Mouse (Mus musculus): Measurements from ENCODE around the gene Igsf21. TPM values are rescaled to one million over a fixed set of nuclear protein-coding genes. Genes with fewer than 3 reads are reported as not detected.

Igsf21 gene
- polyA plus RNA-seq, 1 experiment from 2014 or later = 12.7 TPM

DNA sequence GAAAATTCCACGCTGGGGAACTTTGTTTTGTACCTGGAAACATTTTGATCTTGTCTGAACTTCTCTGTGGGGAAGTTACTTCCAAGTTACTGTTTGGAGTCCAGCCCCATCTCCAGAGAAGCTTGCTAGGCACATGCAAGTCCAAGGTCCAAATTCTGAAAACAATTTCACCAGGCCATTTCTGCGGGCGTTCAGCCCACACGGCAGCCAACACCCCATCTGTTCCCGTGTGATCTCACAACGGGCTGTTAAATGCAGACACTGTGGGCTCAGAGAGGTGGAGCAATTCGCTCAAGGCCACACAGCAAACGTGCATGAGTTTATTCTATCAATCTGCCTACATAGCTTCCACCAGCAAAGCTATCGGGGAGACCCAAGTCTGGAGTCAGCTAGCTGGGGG lies 21.4 kb downstream of the Igsf21 start:
- Histone ChIP-seq H3K9ac (ENCODE audit: low read length) (no peak overlapping the region), H3K27me3 (ENCODE audit: control insufficient read depth, insufficient read depth, low read length) (no peaks in the 10 kb centered on the region), H3K4me1 (replicated peaks; ENCODE audit: control insufficient read depth, insufficient read depth, low read length) (peaks cover 4% of the 10 kb centered on the region; the same call in 1 of the 2 replicates), H3K27ac (ENCODE audit: low read depth, low read length) (no peak overlapping the region), H3K36me3 (ENCODE audit: control insufficient read depth, insufficient read depth, low read length) (no peaks in the 10 kb centered on the region), H3K4me2 (ENCODE audit: low read depth, low read length, severe bottlenecking) (no peak overlapping the region), H3K9me3 (ENCODE audit: control insufficient read depth, low read length) (no peaks in the 10 kb centered on the region), H3K4me3 (ENCODE audit: low read depth, low read length) (no peak overlapping the region)
- ATAC-seq (replicated peaks; ENCODE audit: low FRiP score) (no peak), DNase-seq (ENCODE audit: low spot score) (no peak)
- 84% methylated on average over 9 of the region's 9 CpGs for WGBS

DNA sequence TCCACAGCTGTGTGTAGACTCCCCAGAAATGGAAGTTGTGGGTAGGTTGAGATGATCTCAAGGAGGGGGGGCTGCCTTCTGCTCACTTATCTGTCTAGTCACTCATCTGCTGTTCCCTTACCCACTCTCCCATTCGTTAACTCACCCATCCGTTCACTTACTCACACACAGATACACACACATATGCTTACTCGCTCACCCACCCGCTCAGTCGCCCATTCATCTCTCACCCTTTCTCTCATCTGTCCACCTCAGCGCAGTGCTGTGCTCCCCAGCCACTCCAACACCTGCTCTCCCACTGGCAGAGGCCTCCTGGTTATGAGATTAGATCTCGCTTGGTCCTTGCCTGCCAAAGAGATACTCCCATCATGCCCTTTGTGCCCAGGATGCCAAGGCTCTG lies 22.1 kb downstream of the Igsf21 start:
- no peak overlapping the region for H3K4me3 ChIP-seq (ENCODE audit: low read depth, low read length)
- no peaks in the 10 kb centered on the region for H3K9me3 ChIP-seq (ENCODE audit: control insufficient read depth, low read length)
- no peaks in the 10 kb centered on the region for H3K36me3 ChIP-seq (ENCODE audit: control insufficient read depth, insufficient read depth, low read length)
- H3K9ac ChIP-seq (ENCODE audit: low read length) = no peak overlapping the region
- H3K4me2 ChIP-seq (ENCODE audit: low read depth, low read length, severe bottlenecking) = no peak overlapping the region
- no peaks in the 10 kb centered on the region for H3K27me3 ChIP-seq (ENCODE audit: control insufficient read depth, insufficient read depth, low read length)
- WGBS = 84% methylated on average over 7 of the region's 7 CpGs
- DNase-seq (ENCODE audit: low spot score) = no peak
- ATAC-seq (replicated peaks; ENCODE audit: low FRiP score) = no peak
- H3K27ac ChIP-seq (ENCODE audit: low read depth, low read length) = no peak overlapping the region
- H3K4me1 ChIP-seq (replicated peaks; ENCODE audit: control insufficient read depth, insufficient read depth, low read length) = peaks cover 4% of the 10 kb centered on the region; the same call in 1 of the 2 replicates

DNA sequence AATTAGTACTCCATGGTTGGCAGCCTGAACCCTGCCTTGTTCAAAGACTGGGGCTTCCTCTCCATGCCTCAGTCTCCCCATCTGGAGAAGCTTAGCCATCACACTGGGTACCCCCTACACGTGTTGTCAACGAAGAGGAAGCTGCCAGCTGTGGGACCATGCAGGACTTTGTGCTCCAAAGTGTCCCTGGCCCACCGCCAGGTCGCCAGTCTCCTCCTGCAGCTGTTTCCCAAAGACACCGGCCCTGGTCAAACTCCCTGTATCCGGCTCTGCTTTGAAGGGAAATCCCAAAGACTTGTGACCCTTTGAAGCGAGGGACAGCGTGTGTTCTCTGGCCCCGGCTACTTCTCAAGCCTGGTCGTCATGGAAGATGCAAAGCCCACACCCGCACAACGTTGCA lies 23.5 kb downstream of the Igsf21 start:
- Histone ChIP-seq H3K4me1 (replicated peaks; ENCODE audit: control insufficient read depth, insufficient read depth, low read length) (peaks cover 7% of the 10 kb centered on the region; the same call in 1 of the 2 replicates), H3K27me3 (ENCODE audit: control insufficient read depth, insufficient read depth, low read length) (no peaks in the 10 kb centered on the region), H3K4me3 (ENCODE audit: low read depth, low read length) (no peak overlapping the region), H3K9ac (ENCODE audit: low read length) (no peak overlapping the region), H3K27ac (ENCODE audit: low read depth, low read length) (no peak overlapping the region), H3K9me3 (ENCODE audit: control insufficient read depth, low read length) (no peaks in the 10 kb centered on the region), H3K4me2 (ENCODE audit: low read depth, low read length, severe bottlenecking) (no peak overlapping the region), H3K36me3 (ENCODE audit: control insufficient read depth, insufficient read depth, low read length) (no peaks in the 10 kb centered on the region)
- DNase-seq (ENCODE audit: low spot score) = no peak
- no peak for ATAC-seq (replicated peaks; ENCODE audit: low FRiP score)
- WGBS = 75% methylated on average over 12 of the region's 12 CpGs

DNA sequence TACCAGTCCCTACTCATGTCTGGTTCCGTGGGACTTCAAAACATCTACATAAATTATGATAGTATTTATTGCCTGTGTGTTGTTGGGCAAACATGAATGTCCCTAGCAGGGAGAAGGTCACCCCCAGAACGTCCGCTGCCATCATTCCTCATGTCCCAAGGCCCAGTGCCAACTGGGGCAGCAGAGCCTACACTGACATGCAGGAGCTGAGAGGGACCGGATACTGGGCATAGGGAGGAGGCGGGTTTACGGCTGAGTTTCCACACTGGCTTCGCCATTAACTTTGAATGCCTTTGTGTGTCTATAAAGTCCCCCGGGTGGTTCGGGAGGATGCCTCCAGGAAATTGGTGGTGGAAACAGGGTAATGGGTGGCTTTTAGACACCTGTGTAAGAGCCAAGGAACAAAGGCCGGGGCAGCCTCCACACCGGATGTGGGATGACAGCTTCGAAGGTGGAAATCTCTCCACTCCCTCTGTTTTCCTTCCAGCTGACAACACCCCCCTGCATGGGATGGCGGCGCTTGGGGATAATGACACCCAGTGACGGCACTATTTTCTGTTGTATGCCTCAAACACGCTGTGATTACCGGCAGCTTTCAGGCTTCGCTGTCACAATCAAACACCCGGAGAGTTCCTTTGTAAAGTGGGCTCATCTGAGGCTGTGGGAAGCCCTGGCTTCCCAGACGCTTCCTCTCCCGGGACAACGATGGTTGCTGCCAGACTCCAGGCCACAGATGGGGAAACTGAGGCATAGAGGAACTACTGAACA lies 26.1 kb downstream of the Igsf21 start:
- Histone ChIP-seq H3K9me3 (ENCODE audit: control insufficient read depth, low read length) (no peaks in the 10 kb centered on the region), H3K36me3 (ENCODE audit: control insufficient read depth, insufficient read depth, low read length) (no peaks in the 10 kb centered on the region), H3K4me3 (ENCODE audit: low read depth, low read length) (no peak overlapping the region), H3K27ac (ENCODE audit: low read depth, low read length) (no peak overlapping the region), H3K9ac (ENCODE audit: low read length) (no peak overlapping the region), H3K4me2 (ENCODE audit: low read depth, low read length, severe bottlenecking) (no peak overlapping the region), H3K4me1 (replicated peaks; ENCODE audit: control insufficient read depth, insufficient read depth, low read length) (peaks cover 9% of the 10 kb centered on the region; the same call in 1 of the 2 replicates), H3K27me3 (ENCODE audit: control insufficient read depth, insufficient read depth, low read length) (no peaks in the 10 kb centered on the region)
- no peak for ATAC-seq (replicated peaks; ENCODE audit: low FRiP score)
- 60% methylated on average over 22 of the region's 22 CpGs for WGBS
- DNase-seq (ENCODE audit: low spot score) = no peak

DNA sequence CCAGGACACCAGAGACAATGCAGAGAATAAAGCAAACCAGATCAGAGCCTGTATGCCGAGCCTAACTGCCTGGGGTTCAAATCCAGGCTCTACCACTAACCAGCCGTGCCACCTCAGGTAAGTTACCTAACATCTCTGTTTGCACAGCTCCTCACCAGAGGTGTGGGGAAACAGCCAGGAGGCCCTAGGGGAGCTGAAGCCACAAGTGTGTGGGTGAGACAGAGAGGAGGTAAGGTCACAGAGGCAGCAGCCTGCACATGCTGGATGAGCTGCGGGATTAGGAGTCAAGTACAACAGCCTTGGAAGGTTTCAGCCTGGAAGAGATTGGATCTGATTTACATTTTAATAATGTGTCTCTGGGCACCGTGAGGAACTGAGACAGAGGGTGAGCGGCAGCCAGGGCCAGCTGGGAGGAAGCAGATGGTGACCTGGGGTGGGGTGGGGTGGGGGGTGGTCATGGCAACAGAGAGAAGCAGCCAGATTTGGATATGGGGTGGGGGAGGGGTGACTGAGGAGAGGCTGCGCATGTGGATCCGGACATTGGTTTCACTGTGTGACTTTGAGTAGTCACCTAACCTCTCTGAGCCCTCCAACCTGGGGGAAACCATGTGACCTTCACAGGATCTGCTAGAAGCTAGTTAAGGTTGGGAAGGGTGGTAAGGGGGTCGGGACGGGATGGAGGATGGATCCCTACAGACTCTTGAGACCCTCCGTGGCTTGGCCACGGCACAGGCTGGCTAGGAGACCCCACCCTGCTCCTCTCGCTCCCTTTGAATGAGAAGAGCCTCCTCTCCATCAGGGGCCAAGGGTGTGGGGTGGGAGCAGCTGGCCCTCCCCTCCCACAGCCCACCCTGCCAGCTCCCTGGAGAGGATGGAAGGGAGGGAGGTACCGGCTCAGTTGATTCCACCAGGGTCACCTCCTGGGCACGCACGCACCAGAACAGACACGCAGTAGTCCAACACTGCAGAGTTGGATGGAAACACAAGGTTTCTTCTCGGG lies 27.4 kb downstream of the Igsf21 start:
- H3K36me3 ChIP-seq (ENCODE audit: control insufficient read depth, insufficient read depth, low read length) = no peaks in the 10 kb centered on the region
- no peak overlapping the region for H3K4me3 ChIP-seq (ENCODE audit: low read depth, low read length)
- peak overlapping the region; percentile 55 for H3K27ac ChIP-seq (ENCODE audit: low read depth, low read length)
- H3K9ac ChIP-seq (ENCODE audit: low read length) = no peak overlapping the region
- WGBS = 62% methylated on average over 17 of the region's 17 CpGs
- ATAC-seq (replicated peaks; ENCODE audit: low FRiP score) (peak; percentile 61), DNase-seq (ENCODE audit: low spot score) (peak; percentile 66)
- no peaks in the 10 kb centered on the region for H3K27me3 ChIP-seq (ENCODE audit: control insufficient read depth, insufficient read depth, low read length)
- no peak overlapping the region for H3K4me2 ChIP-seq (ENCODE audit: low read depth, low read length, severe bottlenecking)
- no peaks in the 10 kb centered on the region for H3K9me3 ChIP-seq (ENCODE audit: control insufficient read depth, low read length)
- peaks cover 11% of the 10 kb centered on the region; the same call in 1 of the 2 replicates for H3K4me1 ChIP-seq (replicated peaks; ENCODE audit: control insufficient read depth, insufficient read depth, low read length)

DNA sequence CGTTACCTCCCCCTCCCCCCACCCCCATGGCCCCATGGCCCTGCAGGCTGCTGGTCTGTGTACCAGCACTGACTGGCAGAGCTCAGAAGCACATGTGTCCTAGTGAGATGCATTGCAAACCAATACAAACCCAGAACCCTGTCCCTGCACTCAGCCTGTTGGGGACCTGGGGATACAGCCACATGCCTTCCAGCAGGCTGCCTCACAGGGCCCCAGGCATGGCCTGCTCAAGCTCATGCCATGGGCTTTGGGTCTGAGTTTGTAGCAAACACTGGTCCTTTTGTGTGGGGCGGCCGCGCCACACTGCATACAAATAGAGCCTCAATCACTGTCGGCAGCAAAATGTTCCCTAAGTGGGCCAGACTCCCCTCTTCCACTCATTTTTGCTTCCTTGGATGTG lies 28.2 kb downstream of the Igsf21 start:
- H3K4me3 ChIP-seq (ENCODE audit: low read depth, low read length) = no peak overlapping the region
- WGBS = 68% methylated on average over 5 of the region's 5 CpGs
- H3K27me3 ChIP-seq (ENCODE audit: control insufficient read depth, insufficient read depth, low read length) = no peaks in the 10 kb centered on the region
- DNase-seq (ENCODE audit: low spot score) (no peak), ATAC-seq (replicated peaks; ENCODE audit: low FRiP score) (peak; percentile 16; the same call in 1 of the 2 replicates)
- H3K4me2 ChIP-seq (ENCODE audit: low read depth, low read length, severe bottlenecking) = no peak overlapping the region
- no peaks in the 10 kb centered on the region for H3K9me3 ChIP-seq (ENCODE audit: control insufficient read depth, low read length)
- H3K27ac ChIP-seq (ENCODE audit: low read depth, low read length) = peak overlapping the region; percentile 55
- H3K4me1 ChIP-seq (replicated peaks; ENCODE audit: control insufficient read depth, insufficient read depth, low read length) = peaks cover 11% of the 10 kb centered on the region; the same call in 1 of the 2 replicates
- no peaks in the 10 kb centered on the region for H3K36me3 ChIP-seq (ENCODE audit: control insufficient read depth, insufficient read depth, low read length)
- no peak overlapping the region for H3K9ac ChIP-seq (ENCODE audit: low read length)

DNA sequence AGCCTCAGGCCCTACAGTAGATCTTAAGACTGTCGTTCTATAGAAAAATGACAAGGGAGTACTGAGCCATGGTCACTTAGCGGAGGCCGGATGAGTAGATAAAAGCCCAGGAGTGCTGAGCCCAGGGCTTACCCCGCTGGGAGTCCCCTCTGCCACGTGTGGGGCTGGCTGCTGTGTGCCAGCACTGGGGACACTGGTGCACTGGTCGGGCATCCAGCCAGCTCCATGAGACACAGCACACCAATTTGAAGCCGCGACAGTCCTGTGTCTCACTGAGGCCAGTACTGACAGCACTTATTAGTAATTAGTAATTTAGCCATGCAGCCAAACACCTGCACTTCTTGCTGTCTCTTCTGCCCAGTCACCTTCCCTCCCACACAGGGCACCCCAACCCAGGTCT lies 28.6 kb downstream of the Igsf21 start:
- ATAC-seq (replicated peaks; ENCODE audit: low FRiP score) (no peak), DNase-seq (ENCODE audit: low spot score) (no peak)
- H3K4me1 ChIP-seq (replicated peaks; ENCODE audit: control insufficient read depth, insufficient read depth, low read length) = peaks cover 11% of the 10 kb centered on the region; the same call in 1 of the 2 replicates
- H3K4me3 ChIP-seq (ENCODE audit: low read depth, low read length) = no peak overlapping the region
- no peak overlapping the region for H3K4me2 ChIP-seq (ENCODE audit: low read depth, low read length, severe bottlenecking)
- peak overlapping the region; percentile 55 for H3K27ac ChIP-seq (ENCODE audit: low read depth, low read length)
- no peaks in the 10 kb centered on the region for H3K27me3 ChIP-seq (ENCODE audit: control insufficient read depth, insufficient read depth, low read length)
- H3K9me3 ChIP-seq (ENCODE audit: control insufficient read depth, low read length) = no peaks in the 10 kb centered on the region
- no peaks in the 10 kb centered on the region for H3K36me3 ChIP-seq (ENCODE audit: control insufficient read depth, insufficient read depth, low read length)
- no peak overlapping the region; the same call in 1 of the 2 replicates for H3K9ac ChIP-seq (ENCODE audit: low read length)
- WGBS = 77% methylated on average over 8 of the region's 8 CpGs

DNA sequence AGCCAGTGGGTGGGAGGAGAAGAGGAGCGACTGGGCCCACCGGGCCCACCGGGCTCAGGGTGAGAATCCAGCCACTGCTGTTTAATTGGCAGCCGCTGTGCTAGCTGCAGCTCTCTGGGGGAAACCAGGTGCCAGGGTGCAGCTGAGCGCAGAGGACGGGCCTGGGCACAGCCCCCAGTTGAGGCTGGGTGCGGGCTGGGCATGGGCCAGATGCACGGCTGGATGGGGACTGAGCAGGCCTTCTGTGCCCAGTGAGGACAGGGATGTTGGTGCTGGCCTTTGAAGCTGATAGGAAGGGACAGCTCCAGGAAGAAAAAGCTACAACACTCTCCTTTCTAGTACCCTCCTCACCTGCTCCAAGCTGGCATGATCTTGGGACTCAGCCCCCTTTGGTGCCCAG lies 30.5 kb downstream of the Igsf21 start:
- no peak overlapping the region for H3K9ac ChIP-seq (ENCODE audit: low read length)

More for the DNA sequence above, 30.5 kb downstream of the Igsf21 start:
- no peak for ATAC-seq (replicated peaks; ENCODE audit: low FRiP score)
- 83% methylated on average over 8 of the region's 8 CpGs for WGBS
- H3K4me2 ChIP-seq (ENCODE audit: low read depth, low read length, severe bottlenecking) = no peak overlapping the region
- peaks cover 11% of the 10 kb centered on the region; the same call in 1 of the 2 replicates for H3K4me1 ChIP-seq (replicated peaks; ENCODE audit: control insufficient read depth, insufficient read depth, low read length)
- DNase-seq (ENCODE audit: low spot score) = no peak
- no peaks in the 10 kb centered on the region for H3K27me3 ChIP-seq (ENCODE audit: control insufficient read depth, insufficient read depth, low read length)
- H3K4me3 ChIP-seq (ENCODE audit: low read depth, low read length) = no peak overlapping the region
- no peaks in the 10 kb centered on the region for H3K36me3 ChIP-seq (ENCODE audit: control insufficient read depth, insufficient read depth, low read length)
- no peak overlapping the region for H3K27ac ChIP-seq (ENCODE audit: low read depth, low read length)
- no peaks in the 10 kb centered on the region for H3K9me3 ChIP-seq (ENCODE audit: control insufficient read depth, low read length)
